Mouse (Mus musculus) adrenal gland, postnatal 4 days (tissue): Measurements from ENCODE around the gene Chd2. TPM values are rescaled to one million over a fixed set of nuclear protein-coding genes. Genes with fewer than 3 reads are reported as not detected.

Experiments
- DNase-seq, 2 experiments: peaks; one replicate each; pipeline ENCODE4 v3.0.0; 2021 to 2022; ENCODE audit warnings: low spot score in 2 of 2, mixed read lengths in 2 of 2
- total RNA-seq, 2 experiments: library from RNA; stranded (reverse); gene quantifications; 2 replicates each; pipeline ENCODE4 v1.2.3; 2021

The Chd2 gene
- total RNA-seq, 2 experiments from 2014 or later, result 63.5 to 69.1 TPM

GRCm38 (mm10) chr7:73411986-73412385, 129.6 kb downstream of the Chd2 start:
- DNase-seq, result no peak

GRCm38 (mm10) chr7:73411523-73411922, 130.1 kb downstream of the Chd2 start:
- DNase-seq, result no peak

- no peak for DNase-seq
These were observed 136.1 kb downstream of the Chd2 start for GRCm38 (mm10) chr7:73405550-73405949.

GRCm38 (mm10) chr7:73403538-73403937, 138.1 kb downstream of the Chd2 start:
- DNase-seq, result no peak

DNA sequence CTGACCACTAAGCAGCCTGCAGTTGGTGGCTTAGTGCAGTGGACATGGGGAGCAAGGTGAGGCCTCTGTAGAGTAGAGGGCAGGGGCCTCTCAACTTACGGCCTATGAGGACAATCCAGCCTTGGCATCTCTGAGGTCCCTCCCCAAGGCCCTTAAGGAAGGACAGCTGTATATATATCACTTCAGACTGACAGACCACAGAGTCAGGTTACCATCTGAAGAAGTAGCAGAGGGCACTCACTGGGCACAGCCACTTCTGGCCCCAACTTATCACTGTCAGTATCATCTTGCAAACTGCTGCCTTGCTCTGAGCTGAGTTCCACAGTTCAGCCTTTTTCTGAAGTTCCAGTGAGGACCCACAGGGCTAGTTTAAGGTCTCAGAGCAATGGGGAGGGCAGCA, 139.0 kb downstream of the Chd2 start:
- DNase-seq, result no peak

DNA sequence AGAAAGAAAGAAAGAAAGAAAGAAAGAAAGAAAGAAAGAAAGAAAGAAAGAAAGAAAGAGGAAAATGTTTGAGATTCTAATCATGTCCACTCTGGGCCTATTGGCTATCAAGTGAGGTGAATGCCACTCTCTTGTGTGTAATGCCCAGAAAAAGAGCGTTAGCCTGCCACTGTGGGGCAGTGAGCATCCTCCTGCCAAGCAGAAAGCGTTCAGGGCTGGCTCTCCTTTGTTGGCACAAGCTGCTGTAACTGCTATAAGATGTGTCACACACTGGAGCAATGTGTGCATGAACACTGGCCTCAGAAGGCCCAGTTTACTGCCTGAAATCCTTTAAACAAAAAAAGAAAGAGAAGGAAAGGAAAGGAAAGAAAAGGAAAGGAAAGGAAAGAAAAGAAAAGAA, 139.5 kb downstream of the Chd2 start:
- DNase-seq, result no peak

GRCm38 (mm10) chr7:73400051-73400916, 141.3 kb downstream of the Chd2 start:
- DNase-seq, result no peak

- DNase-seq, result peak; percentile 45 to 71
These were observed 142.1 kb downstream of the Chd2 start for GRCm38 (mm10) chr7:73399501-73400044.

GRCm38 (mm10) chr7:73398806-73399442, 142.7 kb downstream of the Chd2 start:
- no peak for DNase-seq

GRCm38 (mm10) chr7:73398319-73398718, 143.3 kb downstream of the Chd2 start:
- peak; percentile 55 to 69 for DNase-seq

GRCm38 (mm10) chr7:73394013-73394409, 147.6 kb downstream of the Chd2 start:
- DNase-seq, result no peak

DNA sequence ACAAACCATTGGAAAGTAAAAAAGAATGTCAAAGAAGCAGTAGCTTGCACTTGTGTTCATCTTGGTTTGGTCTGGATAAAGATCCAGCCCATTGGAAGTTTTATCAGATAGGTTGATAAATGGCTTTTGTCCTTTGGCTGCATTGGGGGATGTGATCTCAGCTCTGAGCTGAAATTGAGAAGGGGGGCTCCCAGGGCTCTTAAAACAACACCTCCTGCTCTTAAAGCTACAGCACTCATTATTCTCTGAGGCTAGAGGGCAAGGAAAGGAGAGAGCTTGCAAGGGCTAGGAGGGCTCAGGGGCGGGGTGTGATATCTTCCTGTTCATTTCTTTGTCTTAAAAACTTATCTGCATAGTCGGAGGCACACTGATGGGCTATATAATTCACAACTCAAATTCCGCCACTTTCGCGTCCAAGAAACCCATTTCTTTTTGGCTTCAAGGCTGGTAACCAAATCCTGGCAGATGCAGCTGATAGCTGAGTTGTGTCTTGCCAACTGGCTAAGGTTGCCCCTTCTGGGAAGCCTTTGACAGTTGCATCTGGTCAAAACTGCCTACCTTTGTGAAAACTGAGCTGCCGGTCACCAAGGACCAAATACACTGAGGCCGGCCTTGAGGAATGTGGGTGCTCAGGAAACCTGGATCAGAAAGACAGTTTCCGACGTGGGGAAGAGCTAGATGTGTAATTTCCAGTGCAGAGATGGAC, 148.2 kb downstream of the Chd2 start:
- DNase-seq, result no peak

DNA sequence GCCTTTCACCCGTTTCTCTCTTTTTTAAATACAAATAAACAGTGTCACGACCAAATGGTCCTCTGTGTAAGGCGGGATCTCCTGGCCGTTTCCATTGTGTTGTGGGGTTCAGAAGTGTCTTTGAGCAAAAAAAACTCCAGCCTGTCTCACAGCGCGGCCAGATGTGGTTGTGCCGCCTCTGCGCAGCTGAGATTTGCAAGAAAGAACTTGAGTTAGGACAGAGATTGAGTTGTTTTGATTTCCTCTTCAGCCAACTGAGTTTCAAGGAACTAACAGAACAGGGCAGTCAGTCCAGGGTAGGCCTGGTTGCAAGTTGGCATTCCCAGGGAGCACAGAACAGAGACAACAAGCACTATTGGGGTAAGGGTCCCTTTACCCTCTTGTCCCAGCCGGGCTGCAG, 149.3 kb downstream of the Chd2 start:
- DNase-seq, result no peak

- DNase-seq, result no peak
These were observed 149.9 kb downstream of the Chd2 start for GRCm38 (mm10) chr7:73391518-73392321.

DNA sequence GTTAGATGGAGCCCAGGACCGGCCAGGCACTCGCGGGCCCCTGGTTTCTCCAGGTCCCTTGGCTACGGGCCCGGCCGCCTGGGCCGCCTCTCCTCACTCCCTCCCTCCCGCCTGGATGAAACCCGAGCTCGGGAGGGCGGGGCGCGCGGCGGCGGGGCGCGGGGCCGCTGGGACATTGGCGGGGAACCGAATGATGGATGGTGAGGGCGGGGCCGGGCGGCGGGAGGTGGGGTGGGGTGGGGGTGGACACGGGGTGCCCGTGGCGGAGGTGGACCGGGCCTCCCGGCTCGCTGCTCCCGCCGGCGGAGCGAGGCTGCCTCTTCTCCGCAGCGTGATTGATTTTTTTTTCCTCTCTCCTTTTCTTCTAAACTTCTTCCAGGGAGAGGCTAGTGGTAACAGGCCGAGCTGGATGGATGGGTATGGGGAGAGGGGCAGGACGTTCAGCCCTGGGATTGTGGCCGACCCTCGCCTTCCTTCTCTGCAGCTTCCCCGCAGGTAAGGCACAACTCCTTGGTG, 150.6 kb downstream of the Chd2 start:
- peak; percentile 71 to 81 for DNase-seq

DNA sequence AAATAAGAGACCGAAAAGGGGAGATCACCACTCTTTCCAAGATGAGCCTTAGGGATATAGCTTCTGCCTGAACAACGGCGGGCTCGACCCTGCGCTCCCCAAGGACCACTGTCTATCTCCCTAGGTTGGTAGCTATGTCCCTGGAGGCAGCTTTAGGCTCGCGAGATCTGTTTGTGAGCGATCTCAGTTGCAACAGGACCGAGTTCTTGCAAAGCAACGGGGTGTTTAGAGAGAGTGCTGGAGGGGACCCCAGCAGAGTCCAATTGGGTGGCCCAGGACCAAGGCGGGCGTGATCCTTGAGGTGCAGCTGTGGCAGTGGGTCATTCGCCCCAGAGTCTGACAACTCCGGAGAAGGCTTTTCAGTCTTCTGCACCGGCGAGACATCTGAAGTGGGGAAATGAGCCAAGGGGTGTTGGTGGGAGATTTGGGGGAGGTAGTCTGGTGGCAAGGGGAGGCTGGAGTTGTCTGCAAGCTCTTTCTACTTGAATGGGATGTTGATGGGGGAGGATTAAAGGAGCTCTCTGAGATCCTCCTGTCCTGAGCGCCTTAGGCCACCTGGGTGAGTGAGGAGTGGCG, 151.1 kb downstream of the Chd2 start:
- DNase-seq, result no peak

DNA sequence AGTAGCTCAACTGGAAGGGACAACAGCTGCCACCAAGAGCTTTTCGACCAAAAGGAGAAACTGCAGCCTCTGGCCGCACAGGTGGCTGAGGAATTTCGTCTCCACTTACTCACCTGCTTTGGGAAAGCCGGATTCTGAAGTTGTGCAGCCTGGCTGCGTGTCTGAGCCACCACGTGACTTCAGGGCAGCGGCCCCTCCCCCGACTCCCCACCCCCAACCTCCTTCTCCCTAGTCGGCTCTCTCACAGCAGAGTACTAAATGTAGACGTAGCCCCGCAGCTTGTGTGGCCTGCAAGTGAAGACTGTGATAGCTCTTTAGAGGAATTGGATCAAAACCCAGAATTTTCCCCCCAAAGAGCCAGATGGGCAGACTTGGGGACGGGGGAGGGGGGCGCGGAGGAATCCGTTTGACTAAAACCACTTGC, 151.7 kb downstream of the Chd2 start:
- no peak for DNase-seq

DNA sequence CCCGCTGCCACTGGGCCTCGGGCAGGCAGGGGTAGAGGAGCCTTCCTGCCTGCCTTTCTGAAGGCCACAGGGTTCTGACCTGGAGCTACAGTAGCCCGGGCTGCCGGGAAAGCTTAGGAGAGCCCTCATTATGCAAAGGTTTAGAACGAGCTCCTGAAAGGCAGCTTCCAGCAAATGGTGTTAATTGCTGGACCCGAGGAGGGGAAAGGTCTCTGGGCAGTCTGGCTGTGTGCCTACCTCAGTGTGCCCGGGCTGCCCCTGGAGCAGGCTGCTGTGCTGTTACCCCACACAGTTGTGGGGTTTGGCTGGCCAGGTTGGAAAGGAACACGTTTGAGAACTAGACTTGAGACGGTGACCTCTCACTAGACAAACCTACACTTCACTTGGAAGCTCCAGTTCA, 152.2 kb downstream of the Chd2 start:
- DNase-seq, result no peak

- DNase-seq, result no peak
These were observed 152.8 kb downstream of the Chd2 start for GRCm38 (mm10) chr7:73388866-73389265.

GRCm38 (mm10) chr7:73382843-73383242, 158.8 kb downstream of the Chd2 start:
- no peak for DNase-seq
